Mouse (Mus musculus): ENCODE measurements around the gene Cubn. TPM values are rescaled to one million over a fixed set of nuclear protein-coding genes. Genes with fewer than 3 reads are reported as not detected.

Cubn gene
- polyA plus RNA-seq, 2 experiments: 0.04 to 0.06 TPM

GRCm38 (mm10) chr2:13352775-13353174, 138.8 kb downstream of the Cubn start:
- WGBS (ENCODE audit: insufficient replicate concordance): 54% methylated on average over 3 of the region's 3 CpGs
- Histone ChIP-seq H3K27ac (no peak overlapping the region), H3K9me3 (ENCODE audit: control insufficient read depth, low read length) (no peaks in the 10 kb centered on the region), H3K4me2 (ENCODE audit: low read depth) (no peak overlapping the region), H3K9ac (replicated peaks) (no peak overlapping the region), H3K36me3 (replicated peaks; ENCODE audit: control insufficient read depth, insufficient read depth, low read depth) (no peaks in the 10 kb centered on the region), H3K4me3 (ENCODE audit: insufficient read depth in 1 of 2, low read depth in 2 of 2, low read length in 2 of 2) (no peak overlapping the region), H3K4me1 (replicated peaks; ENCODE audit: control insufficient read depth in 2 of 2, insufficient read depth in 2 of 2, low read length in 1 of 2) (no peaks in the 10 kb centered on the region), H3K27me3 (ENCODE audit: control insufficient read depth, insufficient read depth, low read length) (no peaks in the 10 kb centered on the region)
- DNase-seq (ENCODE audit: low read depth in 3 of 3, low spot score in 3 of 3) (no peak), ATAC-seq (ENCODE audit: insufficient read depth) (no peak)
- TF ChIP-seq CTCF (IDR thresholded peaks at IDR 0.05; ENCODE audit: low read depth) (no peak), EP300 (IDR thresholded peaks at IDR 0.05; ENCODE audit: low read depth) (no peak)

DNA sequence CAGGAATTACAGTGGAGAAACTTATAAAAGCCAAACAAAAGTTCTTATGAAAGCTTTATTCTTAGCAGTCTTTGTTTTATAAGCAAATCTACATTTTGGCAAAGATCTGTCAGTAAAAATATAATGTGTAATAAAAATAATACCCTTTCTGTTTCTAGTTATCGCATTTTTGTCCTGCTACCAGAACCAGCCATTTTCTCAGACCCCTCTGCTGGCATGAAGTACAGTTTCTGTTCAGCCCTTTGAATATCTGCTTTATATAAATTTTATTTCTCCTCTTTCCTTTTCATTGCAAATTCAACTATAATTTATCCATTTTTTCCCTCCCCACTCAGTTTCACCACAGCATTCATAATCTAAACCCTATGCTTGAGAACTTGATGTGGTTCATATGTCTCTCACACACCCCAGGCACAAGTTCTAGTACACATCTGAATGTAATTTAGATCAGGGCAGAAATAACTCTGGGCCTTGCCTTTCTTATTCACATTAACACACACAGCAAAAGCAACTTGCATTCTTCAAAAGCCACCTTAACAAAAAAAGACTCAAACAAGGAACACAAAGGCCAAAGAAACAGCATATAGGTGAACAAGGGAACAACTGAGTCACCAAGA, 139.4 kb downstream of the Cubn start:
- Histone ChIP-seq H3K36me3 (replicated peaks; ENCODE audit: control insufficient read depth, insufficient read depth, low read depth) (no peaks in the 10 kb centered on the region), H3K27ac (no peak overlapping the region), H3K27me3 (ENCODE audit: control insufficient read depth, insufficient read depth, low read length) (no peaks in the 10 kb centered on the region), H3K4me1 (replicated peaks; ENCODE audit: control insufficient read depth in 2 of 2, insufficient read depth in 2 of 2, low read length in 1 of 2) (no peaks in the 10 kb centered on the region), H3K4me2 (ENCODE audit: low read depth) (no peak overlapping the region), H3K9me3 (ENCODE audit: control insufficient read depth, low read length) (no peaks in the 10 kb centered on the region), H3K4me3 (ENCODE audit: insufficient read depth in 1 of 2, low read depth in 2 of 2, low read length in 2 of 2) (no peak overlapping the region), H3K9ac (replicated peaks) (no peak overlapping the region)
- DNase-seq (ENCODE audit: low read depth in 3 of 3, low spot score in 3 of 3) (no peak), ATAC-seq (ENCODE audit: insufficient read depth) (no peak)
- TF ChIP-seq EP300 (IDR thresholded peaks at IDR 0.05; ENCODE audit: low read depth) (no peak), CTCF (IDR thresholded peaks at IDR 0.05; ENCODE audit: low read depth) (no peak)
- 79% methylated on average over 1 of the region's 1 CpGs for WGBS (ENCODE audit: insufficient replicate concordance)

- ATAC-seq (ENCODE audit: insufficient read depth) (no peak), DNase-seq (ENCODE audit: low read depth in 3 of 3, low spot score in 3 of 3) (no peak)
- WGBS (ENCODE audit: insufficient replicate concordance): 59% methylated on average over 7 of the region's 7 CpGs
- no peaks in the 10 kb centered on the region for H3K9me3 ChIP-seq (ENCODE audit: control insufficient read depth, low read length)
- no peaks in the 10 kb centered on the region for H3K27me3 ChIP-seq (ENCODE audit: control insufficient read depth, insufficient read depth, low read length)
- no peak overlapping the region for H3K4me3 ChIP-seq (ENCODE audit: insufficient read depth in 1 of 2, low read depth in 2 of 2, low read length in 2 of 2)
- no peak overlapping the region for H3K4me2 ChIP-seq (ENCODE audit: low read depth)
- H3K27ac ChIP-seq: no peak overlapping the region
- no peak for TF ChIP-seq CTCF (IDR thresholded peaks at IDR 0.05; ENCODE audit: low read depth)
- no peak for TF ChIP-seq EP300 (IDR thresholded peaks at IDR 0.05; ENCODE audit: low read depth)
- H3K36me3 ChIP-seq (replicated peaks; ENCODE audit: control insufficient read depth, insufficient read depth, low read depth): no peaks in the 10 kb centered on the region
- H3K9ac ChIP-seq (replicated peaks): no peak overlapping the region
- H3K4me1 ChIP-seq (replicated peaks; ENCODE audit: control insufficient read depth in 2 of 2, insufficient read depth in 2 of 2, low read length in 1 of 2): no peaks in the 10 kb centered on the region
Observed at GRCm38 (mm10) chr2:13342325-13342926, 149.2 kb downstream of the Cubn start.

GRCm38 (mm10) chr2:13335446-13335845, 156.2 kb downstream of the Cubn start:
- H3K9me3 ChIP-seq (ENCODE audit: control insufficient read depth, low read length): no peaks in the 10 kb centered on the region
- no peak for DNase-seq (ENCODE audit: low read depth in 3 of 3, low spot score in 3 of 3)
- H3K27me3 ChIP-seq (ENCODE audit: control insufficient read depth, insufficient read depth, low read length): no peaks in the 10 kb centered on the region
- no peak overlapping the region for H3K4me2 ChIP-seq (ENCODE audit: low read depth)
- no peak overlapping the region for H3K9ac ChIP-seq (replicated peaks)
- no peak for ATAC-seq (ENCODE audit: insufficient read depth)
- H3K36me3 ChIP-seq (replicated peaks; ENCODE audit: control insufficient read depth, insufficient read depth, low read depth): no peaks in the 10 kb centered on the region
- WGBS (ENCODE audit: insufficient replicate concordance): 45% methylated on average over 4 of the region's 4 CpGs
- TF ChIP-seq CTCF (IDR thresholded peaks at IDR 0.05; ENCODE audit: low read depth) (no peak), EP300 (IDR thresholded peaks at IDR 0.05; ENCODE audit: low read depth) (no peak)
- no peaks in the 10 kb centered on the region for H3K4me1 ChIP-seq (replicated peaks; ENCODE audit: control insufficient read depth in 2 of 2, insufficient read depth in 2 of 2, low read length in 1 of 2)
- no peak overlapping the region for H3K27ac ChIP-seq
- no peak overlapping the region for H3K4me3 ChIP-seq (ENCODE audit: insufficient read depth in 1 of 2, low read depth in 2 of 2, low read length in 2 of 2)

- no peak for ATAC-seq (ENCODE audit: insufficient read depth)
Observed at GRCm38 (mm10) chr2:13329754-13330417, 161.7 kb downstream of the Cubn start.

More at GRCm38 (mm10) chr2:13329754-13330417, 161.7 kb downstream of the Cubn start:
- Histone ChIP-seq H3K9ac (replicated peaks) (no peak overlapping the region), H3K9me3 (ENCODE audit: control insufficient read depth, low read length) (no peaks in the 10 kb centered on the region), H3K27ac (no peak overlapping the region), H3K36me3 (replicated peaks; ENCODE audit: control insufficient read depth, insufficient read depth, low read depth) (no peaks in the 10 kb centered on the region), H3K4me1 (replicated peaks; ENCODE audit: control insufficient read depth in 2 of 2, insufficient read depth in 2 of 2, low read length in 1 of 2) (no peaks in the 10 kb centered on the region), H3K4me2 (ENCODE audit: low read depth) (no peak overlapping the region), H3K27me3 (ENCODE audit: control insufficient read depth, insufficient read depth, low read length) (no peaks in the 10 kb centered on the region), H3K4me3 (ENCODE audit: insufficient read depth in 1 of 2, low read depth in 2 of 2, low read length in 2 of 2) (no peak overlapping the region)
- TF ChIP-seq CTCF (IDR thresholded peaks at IDR 0.05; ENCODE audit: low read depth) (no peak), EP300 (IDR thresholded peaks at IDR 0.05; ENCODE audit: low read depth) (no peak)
- 21% methylated on average over 4 of the region's 4 CpGs for WGBS (ENCODE audit: insufficient replicate concordance)
- no peak for DNase-seq (ENCODE audit: low read depth in 3 of 3, low spot score in 3 of 3)
